Mouse (Mus musculus): ENCODE results near the gene Miox.

GRCm38 (mm10) chr15:89336422-89336821, 2.2 kb downstream of the Miox start:
- no peak for TF ChIP-seq EP300 (IDR thresholded peaks at IDR 0.05; ENCODE audit: low read depth)
- TF ChIP-seq CTCF (IDR thresholded peaks at IDR 0.05; ENCODE audit: low read depth) = no peak

Measured in heart, postnatal 0 days (tissue).